Mouse (Mus musculus): ENCODE measurements around the gene Maneal. TPM values are rescaled to one million over a fixed set of nuclear protein-coding genes. Genes with fewer than 3 reads are reported as not detected.

The Maneal gene
- polyA plus RNA-seq (2014; fragmentation: Nextera tagmentation; extraction: Ambion mirVana), result 0.66 and 0.81 TPM in 2 replicates

- Histone ChIP-seq H3K9me3 (ENCODE audit: control insufficient read depth, low read length) (no peaks in the 10 kb centered on the region), H3K9ac (ENCODE audit: low read depth, low read length) (peak within 1 kb of the TSS; percentile 45; the same call in 1 of the 2 replicates), H3K4me2 (replicated peaks; ENCODE audit: low read depth, low read length) (peak within 1 kb of the TSS; percentile 89), H3K4me3 (ENCODE audit: low read length) (peak within 1 kb of the TSS; percentile 48), H3K27me3 (ENCODE audit: control insufficient read depth, insufficient read depth, low read length) (peaks cover 31% of the 10 kb centered on the region), H3K36me3 (ENCODE audit: control insufficient read depth, insufficient read depth, low read length) (peaks cover 6% of the 10 kb centered on the region; the same call in 1 of the 2 replicates), H3K4me1 (ENCODE audit: control insufficient read depth, insufficient read depth, low read length) (peaks cover 4% of the 10 kb centered on the region; the same call in 1 of the 2 replicates), H3K27ac (ENCODE audit: low read depth, low read length) (no peak within 1 kb of the TSS)
- peak; percentile 44; the same call in 1 of the 2 replicates for ATAC-seq (ENCODE audit: low FRiP score, low TSS enrichment)
- WGBS, result 5% methylated on average over 50 of the region's 77 CpGs
Observed at GRCm38 (mm10) chr4:124861283-124862188, at the start of gene Maneal. Gene Maneal (minus strand): TSS chr4:124862171.

GRCm38 (mm10) chr4:124905971-124906822, 44.2 kb upstream of the Maneal start:
- H3K4me3 ChIP-seq (ENCODE audit: low read length), result peak overlapping the region; percentile 26; the same call in 1 of the 2 replicates
- WGBS, result 6% methylated on average over 21 of the region's 21 CpGs

GRCm38 (mm10) chr4:124905417-124905816, 43.4 kb upstream of the Maneal start:
- H3K27ac ChIP-seq (ENCODE audit: low read depth, low read length), result no peak overlapping the region
- WGBS, result 68% methylated on average over 4 of the region's 4 CpGs

More at GRCm38 (mm10) chr4:124905971-124906822, 44.2 kb upstream of the Maneal start:
- H3K36me3 ChIP-seq (ENCODE audit: control insufficient read depth, insufficient read depth, low read length), result no peaks in the 10 kb centered on the region
- no peak overlapping the region for H3K9ac ChIP-seq (ENCODE audit: low read depth, low read length)
- no peaks in the 10 kb centered on the region for H3K9me3 ChIP-seq (ENCODE audit: control insufficient read depth, low read length)
- H3K27ac ChIP-seq (ENCODE audit: low read depth, low read length), result 0 out of 2 replicates have a peak overlapping the region, but pooled peaks have one; percentile 9
- H3K4me2 ChIP-seq (replicated peaks; ENCODE audit: low read depth, low read length), result peak overlapping the region; percentile 42
- peak; percentile 78 for ATAC-seq (ENCODE audit: low FRiP score, low TSS enrichment)
- no peaks in the 10 kb centered on the region for H3K4me1 ChIP-seq (ENCODE audit: control insufficient read depth, insufficient read depth, low read length)
- H3K27me3 ChIP-seq (ENCODE audit: control insufficient read depth, insufficient read depth, low read length), result 0 out of 2 replicates have a peak, but pooled peaks cover 2% of the 10 kb centered on the region

GRCm38 (mm10) chr4:124899906-124900305, 37.9 kb upstream of the Maneal start:
- 63% methylated on average over 5 of the region's 5 CpGs for WGBS
- Histone ChIP-seq H3K36me3 (ENCODE audit: control insufficient read depth, insufficient read depth, low read length) (no peaks in the 10 kb centered on the region), H3K4me3 (ENCODE audit: low read length) (no peak overlapping the region), H3K27ac (ENCODE audit: low read depth, low read length) (no peak overlapping the region), H3K4me1 (ENCODE audit: control insufficient read depth, insufficient read depth, low read length) (0 out of 2 replicates have a peak, but pooled peaks cover 2% of the 10 kb centered on the region), H3K4me2 (replicated peaks; ENCODE audit: low read depth, low read length) (no peak overlapping the region), H3K27me3 (ENCODE audit: control insufficient read depth, insufficient read depth, low read length) (peaks cover 18% of the 10 kb centered on the region), H3K9ac (ENCODE audit: low read depth, low read length) (no peak overlapping the region), H3K9me3 (ENCODE audit: control insufficient read depth, low read length) (no peaks in the 10 kb centered on the region)
- no peak for ATAC-seq (ENCODE audit: low FRiP score, low TSS enrichment)

More at GRCm38 (mm10) chr4:124905417-124905816, 43.4 kb upstream of the Maneal start:
- no peaks in the 10 kb centered on the region for H3K36me3 ChIP-seq (ENCODE audit: control insufficient read depth, insufficient read depth, low read length)
- ATAC-seq (ENCODE audit: low FRiP score, low TSS enrichment), result 0 out of 2 replicates have a peak, but pooled peaks have one; percentile 30
- no peaks in the 10 kb centered on the region for H3K4me1 ChIP-seq (ENCODE audit: control insufficient read depth, insufficient read depth, low read length)
- H3K9me3 ChIP-seq (ENCODE audit: control insufficient read depth, low read length), result no peaks in the 10 kb centered on the region
- no peak overlapping the region for H3K4me2 ChIP-seq (replicated peaks; ENCODE audit: low read depth, low read length)
- H3K4me3 ChIP-seq (ENCODE audit: low read length), result no peak overlapping the region
- H3K9ac ChIP-seq (ENCODE audit: low read depth, low read length), result no peak overlapping the region
- 0 out of 2 replicates have a peak, but pooled peaks cover 2% of the 10 kb centered on the region for H3K27me3 ChIP-seq (ENCODE audit: control insufficient read depth, insufficient read depth, low read length)

- WGBS, result 54% methylated on average over 10 of the region's 10 CpGs
- H3K27me3 ChIP-seq (ENCODE audit: control insufficient read depth, insufficient read depth, low read length), result peaks cover 30% of the 10 kb centered on the region
- ATAC-seq (ENCODE audit: low FRiP score, low TSS enrichment), result no peak
Observed at GRCm38 (mm10) chr4:124898428-124898827, 36.5 kb upstream of the Maneal start.

GRCm38 (mm10) chr4:124894508-124895428, 32.8 kb upstream of the Maneal start:
- 0 out of 2 replicates have a peak, but pooled peaks cover 7% of the 10 kb centered on the region for H3K4me1 ChIP-seq (ENCODE audit: control insufficient read depth, insufficient read depth, low read length)
- H3K9me3 ChIP-seq (ENCODE audit: control insufficient read depth, low read length), result no peaks in the 10 kb centered on the region
- no peaks in the 10 kb centered on the region for H3K36me3 ChIP-seq (ENCODE audit: control insufficient read depth, insufficient read depth, low read length)
- peak overlapping the region; percentile 43 for H3K4me3 ChIP-seq (ENCODE audit: low read length)
- H3K9ac ChIP-seq (ENCODE audit: low read depth, low read length), result no peak overlapping the region
- ATAC-seq (ENCODE audit: low FRiP score, low TSS enrichment), result no peak
- H3K27ac ChIP-seq (ENCODE audit: low read depth, low read length), result no peak overlapping the region
- peak overlapping the region; percentile 73 for H3K4me2 ChIP-seq (replicated peaks; ENCODE audit: low read depth, low read length)
- WGBS, result 2% methylated on average over 67 of the region's 83 CpGs
- H3K27me3 ChIP-seq (ENCODE audit: control insufficient read depth, insufficient read depth, low read length), result peaks cover 45% of the 10 kb centered on the region

More at GRCm38 (mm10) chr4:124898428-124898827, 36.5 kb upstream of the Maneal start:
- Histone ChIP-seq H3K4me2 (replicated peaks; ENCODE audit: low read depth, low read length) (no peak overlapping the region), H3K4me3 (ENCODE audit: low read length) (no peak overlapping the region), H3K4me1 (ENCODE audit: control insufficient read depth, insufficient read depth, low read length) (0 out of 2 replicates have a peak, but pooled peaks cover 7% of the 10 kb centered on the region), H3K9me3 (ENCODE audit: control insufficient read depth, low read length) (no peaks in the 10 kb centered on the region), H3K36me3 (ENCODE audit: control insufficient read depth, insufficient read depth, low read length) (no peaks in the 10 kb centered on the region), H3K9ac (ENCODE audit: low read depth, low read length) (no peak overlapping the region), H3K27ac (ENCODE audit: low read depth, low read length) (no peak overlapping the region)

GRCm38 (mm10) chr4:124893769-124894168, 31.8 kb upstream of the Maneal start:
- WGBS, result 36% methylated on average over 6 of the region's 6 CpGs
- Histone ChIP-seq H3K9ac (ENCODE audit: low read depth, low read length) (no peak overlapping the region), H3K27ac (ENCODE audit: low read depth, low read length) (no peak overlapping the region), H3K9me3 (ENCODE audit: control insufficient read depth, low read length) (no peaks in the 10 kb centered on the region), H3K4me2 (replicated peaks; ENCODE audit: low read depth, low read length) (no peak overlapping the region), H3K27me3 (ENCODE audit: control insufficient read depth, insufficient read depth, low read length) (peaks cover 48% of the 10 kb centered on the region), H3K36me3 (ENCODE audit: control insufficient read depth, insufficient read depth, low read length) (no peaks in the 10 kb centered on the region), H3K4me3 (ENCODE audit: low read length) (no peak overlapping the region), H3K4me1 (ENCODE audit: control insufficient read depth, insufficient read depth, low read length) (0 out of 2 replicates have a peak, but pooled peaks cover 7% of the 10 kb centered on the region)
- no peak for ATAC-seq (ENCODE audit: low FRiP score, low TSS enrichment)

- Histone ChIP-seq H3K36me3 (ENCODE audit: control insufficient read depth, insufficient read depth, low read length) (no peaks in the 10 kb centered on the region), H3K9me3 (ENCODE audit: control insufficient read depth, low read length) (no peaks in the 10 kb centered on the region), H3K9ac (ENCODE audit: low read depth, low read length) (no peak overlapping the region), H3K4me2 (replicated peaks; ENCODE audit: low read depth, low read length) (no peak overlapping the region), H3K27me3 (ENCODE audit: control insufficient read depth, insufficient read depth, low read length) (peaks cover 57% of the 10 kb centered on the region), H3K27ac (ENCODE audit: low read depth, low read length) (no peak overlapping the region), H3K4me1 (ENCODE audit: control insufficient read depth, insufficient read depth, low read length) (0 out of 2 replicates have a peak, but pooled peaks cover 7% of the 10 kb centered on the region), H3K4me3 (ENCODE audit: low read length) (no peak overlapping the region)
- no peak for ATAC-seq (ENCODE audit: low FRiP score, low TSS enrichment)
- WGBS, result 67% methylated on average over 5 of the region's 5 CpGs
Observed at GRCm38 (mm10) chr4:124890831-124891230, 28.9 kb upstream of the Maneal start.
